Mouse (Mus musculus): Measurements from ENCODE around the gene Rab8a.

The Rab8a gene

DNA sequence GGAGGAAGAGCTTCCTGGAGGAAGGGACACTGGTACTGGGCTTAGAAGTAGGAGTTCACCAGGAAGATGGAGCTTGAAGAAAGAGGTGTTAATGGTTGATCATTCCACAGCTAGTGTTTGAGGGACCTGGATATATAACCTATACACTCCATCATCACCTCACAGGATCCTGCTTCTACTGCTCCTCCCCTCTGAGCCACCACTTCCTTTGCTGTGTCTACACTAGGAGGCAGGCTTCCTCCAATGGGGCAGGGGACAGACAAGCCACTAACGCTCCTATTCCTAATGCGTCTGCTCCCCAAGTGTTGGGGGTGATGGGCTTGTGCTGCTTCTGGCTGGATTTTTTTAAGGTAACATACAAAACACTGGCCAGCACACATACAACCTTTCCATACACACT, 49.7 kb downstream of the Rab8a start:
- DNase-seq (ENCODE audit: low read depth, low spot score) = peak; percentile 28

DNA sequence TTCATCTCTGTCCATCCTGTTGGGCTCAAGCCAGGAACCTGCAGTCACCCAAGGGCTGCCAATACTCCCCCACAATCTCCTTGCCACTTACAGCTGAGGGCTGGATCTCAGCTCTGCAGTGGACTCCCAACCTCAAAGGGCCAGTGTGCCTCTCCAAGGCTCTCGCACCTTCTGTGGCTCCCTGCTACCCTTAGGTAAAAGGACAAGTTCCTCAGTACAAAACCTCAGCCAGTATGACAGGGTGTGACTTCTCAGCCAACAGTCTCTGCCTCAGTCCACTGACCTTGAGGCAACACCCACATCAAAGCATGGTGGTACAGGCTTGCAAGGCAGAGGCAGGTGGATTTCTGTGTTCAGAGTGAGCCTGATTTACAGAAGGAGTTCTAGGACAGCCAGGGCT, 50.8 kb downstream of the Rab8a start:
- no peak for DNase-seq (ENCODE audit: low read depth, low spot score)

DNA sequence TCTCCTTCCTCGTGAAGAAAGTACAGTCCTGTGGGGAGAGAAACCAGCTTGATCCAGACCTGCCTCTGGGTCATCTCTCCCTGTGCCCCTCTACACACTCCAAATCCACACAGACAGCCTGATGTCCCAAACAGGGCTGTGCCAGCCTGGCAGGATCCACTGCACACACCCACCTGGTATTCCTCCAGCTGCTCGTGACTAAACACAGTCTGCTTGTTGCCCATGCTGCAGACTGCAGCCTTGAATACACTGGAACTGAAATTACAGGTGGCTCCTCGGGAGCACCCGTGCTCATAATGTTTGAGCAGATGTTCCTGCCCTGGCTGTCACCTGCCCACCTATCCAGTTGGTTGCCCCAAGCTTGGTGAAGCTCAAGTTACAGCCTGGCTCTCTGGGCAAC, 51.8 kb downstream of the Rab8a start, which contains the start of gene Cib3:
Cib3 (minus strand) TSS at position 87 of the 400 bp plus-strand sequence.
- DNase-seq (ENCODE audit: low read depth, low spot score) = no peak

DNA sequence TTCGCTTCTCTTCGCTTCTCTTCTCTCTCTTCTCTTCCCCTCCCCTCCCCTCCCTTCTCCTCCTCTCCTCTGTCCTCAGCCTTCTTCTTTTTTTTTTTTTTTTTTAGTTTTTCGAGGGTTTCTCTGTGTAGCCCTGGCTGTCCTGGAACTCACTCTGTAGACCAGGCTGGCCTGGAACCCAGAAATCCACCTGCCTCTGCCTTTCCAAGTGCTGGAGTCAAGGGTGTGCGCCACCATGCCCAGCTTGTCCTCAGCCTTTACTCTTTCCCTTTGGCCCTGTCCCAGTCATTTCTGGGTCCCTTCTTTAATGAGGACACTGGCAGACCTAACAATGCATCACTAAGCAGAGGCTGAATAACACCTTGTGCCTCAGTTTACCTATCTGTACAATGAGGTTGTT, 52.5 kb downstream of the Rab8a start, which contains the start of gene Gm11034:
Gm11034 (minus strand) TSS at position 101 of the 400 bp plus-strand sequence.
- DNase-seq (ENCODE audit: low read depth, low spot score) = no peak

DNA sequence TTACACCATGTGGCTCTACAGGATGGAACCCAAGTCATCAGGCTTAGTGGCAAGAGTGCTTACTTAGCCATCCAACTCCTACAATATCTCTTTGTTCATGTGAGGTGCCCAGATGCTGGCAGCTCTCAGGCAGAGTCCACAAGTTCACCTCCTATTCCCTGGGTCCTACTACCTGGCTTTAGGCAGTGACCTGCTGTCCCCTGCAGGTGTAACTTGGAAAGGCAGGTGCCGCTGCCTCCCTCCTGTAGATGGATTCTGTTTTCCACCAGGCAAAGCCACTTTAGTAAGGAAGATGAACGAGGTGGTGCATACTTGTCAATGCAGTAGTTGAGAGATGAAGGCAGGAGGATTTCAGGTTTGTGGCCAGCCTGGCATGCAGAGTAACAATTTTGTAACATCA, 54.1 kb downstream of the Rab8a start:
- DNase-seq (ENCODE audit: low read depth, low spot score) = peak; percentile 54

DNA sequence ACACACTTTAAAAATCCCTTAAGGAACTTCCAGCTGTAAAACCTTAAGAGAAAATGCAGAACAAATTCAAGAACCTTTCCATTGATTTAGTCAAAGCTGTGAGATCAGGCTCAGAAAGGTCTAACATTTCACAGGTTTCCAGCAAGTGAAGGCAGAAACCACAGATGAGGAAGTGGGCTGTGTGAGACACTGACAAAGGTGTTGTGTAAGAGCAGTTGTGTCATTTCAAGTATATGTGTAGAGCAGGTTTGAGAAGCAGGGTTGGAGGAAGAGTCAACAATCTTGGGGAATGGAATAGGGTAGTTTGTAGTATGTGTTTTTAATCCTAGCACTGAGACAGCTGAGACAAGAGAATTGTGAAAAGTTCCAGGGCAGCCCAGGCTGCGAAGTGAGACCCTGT, 54.9 kb downstream of the Rab8a start:
- DNase-seq (ENCODE audit: low read depth, low spot score) = peak; percentile 66

DNA sequence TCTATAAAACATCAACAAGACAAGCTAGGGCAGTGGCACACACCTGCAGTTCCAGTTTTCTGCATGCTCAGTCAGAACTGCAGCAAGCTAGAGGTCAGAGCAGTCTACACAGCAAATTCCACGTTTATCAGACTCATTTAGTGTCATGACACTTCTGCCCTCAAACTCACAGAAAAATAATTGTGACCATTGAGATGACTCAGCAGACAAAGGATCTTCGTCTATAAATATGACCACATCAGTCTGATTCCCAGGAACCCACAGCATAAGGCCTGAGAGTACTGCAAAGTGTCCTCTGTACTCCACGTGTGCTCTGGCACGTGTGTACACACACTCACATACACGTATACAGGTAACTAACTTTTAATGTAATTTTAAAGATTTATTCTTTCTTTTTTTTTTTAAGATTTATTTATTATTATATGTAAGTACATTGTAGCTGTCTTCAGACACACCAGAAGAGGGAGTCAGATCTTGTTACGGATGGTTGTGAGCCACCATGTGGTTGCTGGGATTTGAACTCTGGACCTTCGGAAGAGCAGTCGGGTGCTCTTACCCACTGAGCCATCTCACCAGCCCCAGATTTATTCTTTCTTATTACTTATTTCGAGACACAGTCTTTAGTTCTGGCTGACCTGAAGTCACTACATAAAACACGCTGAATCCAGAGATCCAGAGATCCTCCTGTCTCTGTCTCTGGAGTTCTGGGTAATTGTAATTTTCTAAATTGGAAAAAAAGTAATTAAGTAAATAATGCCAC, 58.0 kb downstream of the Rab8a start:
- DNase-seq (ENCODE audit: low read depth, low spot score) = peak; percentile 10

DNA sequence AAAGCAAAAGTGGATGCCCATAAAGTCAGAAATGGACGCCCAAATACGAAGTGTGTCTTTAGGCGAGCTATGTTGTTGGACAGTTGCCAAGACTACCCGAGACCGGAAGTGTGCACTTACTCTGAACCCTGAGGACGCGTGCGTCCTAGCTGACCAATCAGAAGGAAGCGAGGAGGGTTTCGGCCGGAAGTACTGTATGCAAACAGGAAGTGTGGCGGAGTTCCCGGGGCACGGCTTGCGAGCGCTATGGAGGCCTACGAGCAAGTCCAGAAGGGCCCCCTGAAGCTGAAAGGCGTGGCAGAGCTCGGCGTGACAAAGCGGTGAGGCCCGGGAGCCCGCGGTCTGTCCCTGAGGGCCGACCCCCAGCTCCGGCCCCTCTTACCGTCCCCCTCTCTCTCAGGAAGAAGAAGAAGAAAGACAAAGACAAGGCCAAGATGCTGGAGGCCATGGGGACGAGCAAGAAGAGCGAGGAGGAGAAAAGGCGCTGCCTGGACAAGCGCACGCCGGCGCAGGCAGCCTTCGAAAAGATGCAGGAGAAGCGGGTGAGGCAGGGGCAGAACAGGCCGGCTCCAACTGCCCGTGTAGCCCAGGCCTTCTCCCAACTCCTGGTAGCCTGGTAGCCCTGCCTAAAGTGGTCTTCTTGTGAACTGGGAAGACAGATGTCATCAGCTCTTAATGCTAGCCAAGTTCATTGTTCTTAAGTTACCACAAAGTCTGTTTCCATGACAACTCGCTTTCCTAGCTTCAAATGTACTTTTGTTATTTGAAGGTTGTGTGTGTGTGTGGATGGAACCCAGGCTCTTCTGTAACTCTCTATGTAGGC, 58.8 kb downstream of the Rab8a start, which contains the start of gene Fam32a:
Fam32a (plus strand) TSS at position 190 of the 823 bp plus-strand sequence.
- DNase-seq (ENCODE audit: low read depth, low spot score) = peak; percentile 97

DNA sequence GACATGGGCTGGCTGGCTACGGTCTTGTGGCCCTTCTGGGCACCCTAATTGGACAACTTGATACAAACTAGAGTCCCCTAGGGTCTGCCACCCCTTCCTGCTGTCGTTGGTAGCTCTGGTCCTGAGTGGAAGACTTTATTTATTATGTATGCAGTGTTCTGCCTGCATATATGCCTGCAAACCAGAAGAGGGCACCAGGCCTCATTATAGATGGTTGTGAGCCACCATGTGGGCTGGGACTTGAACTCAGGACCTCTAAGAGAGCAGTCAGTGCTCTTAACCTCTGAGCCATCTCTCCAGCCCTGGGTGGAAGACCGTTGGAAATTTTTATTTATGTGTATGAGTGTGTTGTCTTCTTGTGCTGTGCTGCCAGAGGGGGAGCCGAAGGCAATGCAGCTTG, 59.8 kb downstream of the Rab8a start:
- DNase-seq (ENCODE audit: low read depth, low spot score) = no peak

DNA sequence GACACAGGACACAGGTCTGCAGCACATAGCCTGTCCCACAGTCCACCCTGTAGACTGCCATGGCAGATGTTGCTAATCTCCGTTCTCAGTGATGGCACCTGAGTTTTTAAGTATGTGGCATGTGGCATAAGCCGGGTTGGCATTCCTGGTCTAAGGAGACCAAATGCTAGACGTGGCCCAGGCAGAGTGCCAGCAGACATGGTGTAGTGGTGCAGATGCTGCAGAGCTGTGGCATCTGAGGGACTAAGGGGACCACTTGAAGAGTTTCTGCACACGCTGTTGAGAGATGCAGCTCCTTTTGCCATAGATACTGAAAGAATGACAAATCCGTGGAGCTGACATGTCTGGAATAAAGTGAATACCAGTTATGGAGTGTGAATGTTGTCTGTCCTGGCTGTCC, 61.7 kb downstream of the Rab8a start:
- no peak for DNase-seq (ENCODE audit: low read depth, low spot score)

Data from CD4-positive helper T cell, adult 2 months (primary cell).